ENCODE assay signal across 8 mouse cellular contexts in genomic region chr7:93079785-93080730, GRCm38 (mm10). TPM values are rescaled to one million over a fixed set of nuclear protein-coding genes. Genes with fewer than 3 reads are reported as not detected.
DNase-seq lines count a peak whose midpoint lies in the region; ATAC-seq and TF ChIP-seq lines count a peak whose summit lies in the region.

TSS of gene Fam181b (plus strand) at chr7:93079865.

- ATAC-seq in hindbrain, embryonic 11.5 days (ENCODE audit: low FRiP score), result peak; percentile 96
- peak; percentile 92 for ATAC-seq in lung, postnatal 0 days

- TF ChIP-seq CTCF in lung, postnatal 0 days (IDR thresholded peaks at IDR 0.05), result peak; percentile 54

- peak within 1 kb of the TSS; percentile 68 for H3K4me3 ChIP-seq in hindbrain, embryonic 11.5 days (ENCODE audit: low read depth, low read length)
- H3K4me3 ChIP-seq in lung, postnatal 0 days (ENCODE audit: low read depth, low read length), result peak within 1 kb of the TSS; percentile 56

- peak within 1 kb of the TSS; percentile 74 for H3K9ac ChIP-seq in hindbrain, embryonic 11.5 days (ENCODE audit: low read depth, low read length)
- H3K9ac ChIP-seq in lung, postnatal 0 days (replicated peaks; ENCODE audit: low read depth), result peak within 1 kb of the TSS; percentile 40; the same call in 1 of the 2 replicates

- no peaks in the 10 kb centered on the region for H3K36me3 ChIP-seq in hindbrain, embryonic 11.5 days (ENCODE audit: control insufficient read depth, insufficient read depth, low read length)
- no peaks in the 10 kb centered on the region for H3K36me3 ChIP-seq in lung, postnatal 0 days (ENCODE audit: insufficient read depth, low read length)

- H3K4me2 ChIP-seq in hindbrain, embryonic 11.5 days (replicated peaks; ENCODE audit: low read depth, low read length), result peak within 1 kb of the TSS; percentile 67
- peak within 1 kb of the TSS; percentile 81 for H3K4me2 ChIP-seq in lung, postnatal 0 days (replicated peaks; ENCODE audit: low read depth, low read length)

- H3K27me3 ChIP-seq in hindbrain, embryonic 11.5 days (ENCODE audit: control insufficient read depth, insufficient read depth, low read length), result no peaks in the 10 kb centered on the region
- peaks cover 6% of the 10 kb centered on the region; the same call in 1 of the 2 replicates for H3K27me3 ChIP-seq in lung, postnatal 0 days (replicated peaks; ENCODE audit: insufficient read depth, low read length)

- peaks cover 2% of the 10 kb centered on the region; the same call in 1 of the 2 replicates for H3K4me1 ChIP-seq in hindbrain, embryonic 11.5 days (replicated peaks; ENCODE audit: control insufficient read depth, insufficient read depth, low read length)
- H3K4me1 ChIP-seq in lung, postnatal 0 days (ENCODE audit: insufficient read depth, low read depth, low read length), result no peaks in the 10 kb centered on the region

- TF ChIP-seq EP300 in lung, postnatal 0 days (IDR thresholded peaks at IDR 0.05), result no peak

- peak within 1 kb of the TSS; percentile 78 for H3K27ac ChIP-seq in hindbrain, embryonic 11.5 days (ENCODE audit: low read depth, low read length)
- H3K27ac ChIP-seq in lung, postnatal 0 days (ENCODE audit: low read length), result no peak within 1 kb of the TSS

- peak; percentile 77 for DNase-seq in WW6 (ENCODE audit: low read depth, low spot score)
- peak; percentile 87 to 92 for DNase-seq in cerebellum, postnatal 10 days
- peak; percentile 61 to 72 for DNase-seq in frontal cortex, postnatal 14 days (ENCODE audit: low spot score in 2 of 2)
- DNase-seq in hindbrain, embryonic 11.5 days (ENCODE audit: low spot score), result peak; percentile 93
- peak; percentile 72 to 77 for DNase-seq in layer of hippocampus, postnatal 36 days
- peak; percentile 71 for DNase-seq in lung, postnatal 0 days (ENCODE audit: low spot score)
- DNase-seq in retina, embryonic 14.5 days (ENCODE audit: low spot score), result peak; percentile 86
- no peak for DNase-seq in c-Kit-positive CD71-positive TER-119-positive erythroid progenitor cells, embryonic 14.5 days (ENCODE audit: low spot score)

- H3K9me3 ChIP-seq in hindbrain, embryonic 11.5 days (ENCODE audit: control insufficient read depth, low read length), result no peaks in the 10 kb centered on the region
- no peaks in the 10 kb centered on the region for H3K9me3 ChIP-seq in lung, postnatal 0 days (ENCODE audit: low read length)

- under 1% methylated on average over 96 of the region's 96 CpGs for WGBS in hindbrain, embryonic 11.5 days
- whole genome bisulfite sequencing in lung, postnatal 0 days, result under 1% methylated on average over 88 of the region's 96 CpGs

RNA-seq across cellular contexts. Expression of gene Fam181b, which starts in this region (rescaled TPM):
- polyA plus RNA-seq in hindbrain, embryonic 11.5 days (2014; fragmentation: Nextera tagmentation; extraction: Ambion mirVana), result 34.3 and 35.6 TPM in 2 replicates
- total RNA-seq in layer of hippocampus, postnatal 36 days (2021), result 10 to 100 TPM; 20.6 to 21.5 TPM
- polyA plus RNA-seq in lung, postnatal 0 days (2015; fragmentation: Nextera tagmentation; extraction: Ambion mirVana), result 6.6 TPM in 2 replicates
